Mouse (Mus musculus) stomach, embryonic 15.5 days (tissue): ENCODE results near the gene Abhd16a. TPM values are rescaled to one million over a fixed set of nuclear protein-coding genes. Genes with fewer than 3 reads are reported as not detected.
"Not testable (repeated sequence)": the region's sequence is repeated elsewhere in the genome, so short reads cannot be mapped to it uniquely, and the experiment has no call there.

Experiments used
- ATAC-seq: fragments of 200-750 bp; cut with Nextera tagmentation; 2 replicates; pipeline ENCODE4 v1.8.0; 2017; ENCODE audit warnings: low read depth, moderate number of reproducible peaks, moderate TSS enrichment; ENCODE audit not compliant: insufficient read depth, low FRiP score
- H3K27ac ChIP-seq: fragments of 300-500 bp; sonication (generic); 2 replicates; pipeline ENCODE4 v1.5.1; 2015; ENCODE audit warnings: mild to moderate bottlenecking, inconsistent platforms
- H3K27me3 ChIP-seq: fragments of 300-500 bp; sonication (generic); replicated peaks from 2 replicates; pipeline ENCODE4 v1.6.1; 2015; ENCODE audit warnings: inconsistent platforms
- H3K36me3 ChIP-seq: fragments of 300-500 bp; sonication (generic); 2 replicates; pipeline ENCODE4 v1.6.1; 2015; ENCODE audit warnings: inconsistent platforms
- H3K4me1 ChIP-seq: fragments of 300-500 bp; sonication (generic); 2 replicates; pipeline ENCODE4 v1.6.1; 2015; ENCODE audit warnings: inconsistent platforms
- H3K4me2 ChIP-seq: fragments of 300-500 bp; sonication (generic); 2 replicates; pipeline ENCODE4 v1.6.1; 2015; ENCODE audit warnings: mild to moderate bottlenecking, inconsistent platforms
- H3K4me3 ChIP-seq: fragments of 300-500 bp; sonication (generic); replicated peaks from 2 replicates; pipeline ENCODE4 v1.5.1; 2015; ENCODE audit warnings: inconsistent platforms
- H3K9ac ChIP-seq: fragments of 300-500 bp; sonication (generic); 2 replicates; pipeline ENCODE4 v1.6.1; 2015; ENCODE audit warnings: inconsistent platforms
- H3K9me3 ChIP-seq: fragments of 300-500 bp; sonication (generic); 2 replicates; pipeline ENCODE4 v1.6.1; 2016; ENCODE audit warnings: inconsistent platforms
- WGBS: fragments of 180-500 bp; shearing (Covaris S2); methylation state at CpG from one replicate; pipeline ENCODE4 v1.1.7; 2015; 5-methylcytosine and 5-hydroxymethylcytosine counted together
- polyA plus RNA-seq: library from polyadenylated mRNA; unstranded; fragments of >200 nt; fragmentation: Nextera tagmentation; extraction: Ambion mirVana; gene quantifications from 2 replicates; pipeline ENCODE4 v1.2.1, GENCODE M21; 2015

Abhd16a gene
- polyA plus RNA-seq, 1 experiment from 2014 or later: 97.8 TPM

DNA sequence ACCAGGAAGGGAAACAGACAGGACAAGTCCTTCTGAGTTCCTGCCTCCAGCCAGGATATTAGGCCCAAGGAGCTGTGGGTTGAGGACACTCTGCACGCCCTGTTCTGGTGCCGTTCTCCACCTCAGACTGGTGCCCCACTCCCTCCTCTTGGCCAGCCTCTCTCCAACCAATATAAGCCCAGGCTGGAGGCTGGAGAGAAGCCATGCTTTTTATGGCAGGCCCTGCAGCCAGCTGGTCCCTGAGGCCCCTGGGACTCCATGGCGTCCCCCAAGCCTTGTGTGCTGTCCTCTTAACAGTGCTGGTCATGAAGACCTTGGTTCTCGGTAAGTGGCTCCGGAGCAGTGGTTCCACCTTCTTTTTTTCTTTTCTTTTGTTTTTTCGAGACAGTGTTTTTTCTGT is 19.0 kb downstream of the Abhd16a start, which contains the start of gene Ly6g5c:
Gene Ly6g5c, plus strand, starts transcription at position 183 of the 400 bp plus-strand sequence.
- H3K4me2 ChIP-seq: no peak within 1 kb of the TSS
- no peak within 1 kb of the TSS for H3K27ac ChIP-seq
- H3K4me3 ChIP-seq: no peak within 1 kb of the TSS
- peaks cover 3% of the 10 kb centered on the region; the same call in 1 of the 2 replicates for H3K4me1 ChIP-seq
- ATAC-seq: no peak
- H3K9me3 ChIP-seq: no peaks in the 10 kb centered on the region
- no peaks in the 10 kb centered on the region for H3K27me3 ChIP-seq
- WGBS: 75% methylated on average over 6 of the region's 6 CpGs
- H3K9ac ChIP-seq: no peak within 1 kb of the TSS
- H3K36me3 ChIP-seq: 0 out of 2 replicates have a peak, but pooled peaks cover 2% of the 10 kb centered on the region

DNA sequence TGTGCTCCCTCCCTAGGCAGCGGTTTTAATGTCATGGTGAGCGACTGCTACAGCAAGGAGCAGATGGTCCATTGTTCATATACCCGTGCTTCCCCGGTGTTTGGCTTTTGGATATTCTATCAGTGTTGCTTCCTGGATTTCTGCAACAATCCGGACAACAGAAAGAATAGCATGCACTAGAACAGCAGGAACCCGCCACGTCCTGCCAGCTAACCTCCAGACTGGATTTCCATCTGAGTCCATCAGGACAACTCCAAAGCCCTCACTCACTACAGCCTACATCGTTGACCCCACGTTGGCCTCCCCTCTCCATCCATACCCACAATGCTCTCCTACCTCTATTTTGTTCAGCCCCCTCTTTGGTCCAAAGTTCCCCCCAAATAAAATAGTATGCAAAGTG is 22.7 kb downstream of the Abhd16a start:
- no peak overlapping the region for H3K4me3 ChIP-seq
- H3K36me3 ChIP-seq: peaks cover 7% of the 10 kb centered on the region; the same call in 1 of the 2 replicates
- no peak overlapping the region for H3K4me2 ChIP-seq
- H3K9ac ChIP-seq: no peak overlapping the region
- no peaks in the 10 kb centered on the region for H3K4me1 ChIP-seq
- ATAC-seq: no peak
- H3K27me3 ChIP-seq: no peaks in the 10 kb centered on the region
- H3K9me3 ChIP-seq: no peaks in the 10 kb centered on the region
- no peak overlapping the region for H3K27ac ChIP-seq
- 72% methylated on average over 9 of the region's 9 CpGs for WGBS

DNA sequence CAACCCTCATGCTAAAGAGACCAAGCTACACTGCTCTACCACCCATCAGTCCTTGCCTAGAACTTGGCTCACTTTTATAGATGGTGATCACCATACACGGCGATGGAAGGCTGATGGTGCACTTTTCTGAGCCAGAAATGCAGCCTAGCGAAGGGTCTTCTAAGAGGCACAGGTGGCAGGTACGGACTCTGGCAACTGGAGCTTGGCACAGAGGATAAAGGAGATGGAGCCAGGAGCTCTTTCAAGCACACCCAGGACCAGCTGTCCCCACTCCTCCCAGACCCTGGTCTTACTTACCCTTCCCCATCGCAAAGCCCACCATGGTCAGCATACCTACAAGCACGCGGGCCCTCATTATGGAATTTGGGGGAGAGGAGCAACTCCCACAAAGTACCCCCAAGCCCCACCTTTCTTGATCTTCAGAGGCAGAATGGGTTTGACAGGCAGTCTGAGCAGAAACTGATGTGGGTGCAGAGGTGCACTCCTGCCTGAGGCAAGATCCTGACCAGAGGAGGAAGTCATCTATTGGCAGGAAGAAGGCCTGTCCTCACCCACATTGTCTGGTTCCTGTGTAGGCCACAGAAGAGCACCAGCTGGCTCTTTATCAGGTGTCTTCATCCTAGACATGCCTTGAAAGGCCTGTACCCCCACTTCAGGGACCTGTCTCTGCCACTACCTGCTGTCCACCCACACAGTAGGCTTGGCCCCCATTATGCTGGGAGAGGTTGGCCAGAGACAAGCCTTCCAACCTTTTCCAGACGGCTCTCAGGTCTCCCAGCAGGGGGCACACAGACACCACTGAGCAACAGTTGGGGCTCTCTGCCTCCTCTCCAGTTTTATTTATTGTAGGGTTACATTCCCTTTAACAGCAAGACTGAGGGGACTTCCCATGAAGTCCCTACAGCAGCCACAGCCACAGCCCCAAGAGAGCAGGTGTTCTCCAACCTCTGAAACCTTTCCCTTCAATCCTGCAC is 26.3 kb downstream of the Abhd16a start, which contains the start of gene Ly6g5b:
Gene Ly6g5b, minus strand, starts transcription at position 383 of the 974 bp plus-strand sequence.
- H3K36me3 ChIP-seq: peaks cover 26% of the 10 kb centered on the region
- 83% methylated on average over 8 of the region's 8 CpGs for WGBS
- H3K27me3 ChIP-seq: no peaks in the 10 kb centered on the region
- H3K9me3 ChIP-seq: no peaks in the 10 kb centered on the region
- H3K4me3 ChIP-seq: no peak within 1 kb of the TSS
- ATAC-seq: no peak
- no peak within 1 kb of the TSS for H3K9ac ChIP-seq
- no peak within 1 kb of the TSS for H3K27ac ChIP-seq
- peaks cover 8% of the 10 kb centered on the region for H3K4me1 ChIP-seq
- H3K4me2 ChIP-seq: no peak within 1 kb of the TSS

DNA sequence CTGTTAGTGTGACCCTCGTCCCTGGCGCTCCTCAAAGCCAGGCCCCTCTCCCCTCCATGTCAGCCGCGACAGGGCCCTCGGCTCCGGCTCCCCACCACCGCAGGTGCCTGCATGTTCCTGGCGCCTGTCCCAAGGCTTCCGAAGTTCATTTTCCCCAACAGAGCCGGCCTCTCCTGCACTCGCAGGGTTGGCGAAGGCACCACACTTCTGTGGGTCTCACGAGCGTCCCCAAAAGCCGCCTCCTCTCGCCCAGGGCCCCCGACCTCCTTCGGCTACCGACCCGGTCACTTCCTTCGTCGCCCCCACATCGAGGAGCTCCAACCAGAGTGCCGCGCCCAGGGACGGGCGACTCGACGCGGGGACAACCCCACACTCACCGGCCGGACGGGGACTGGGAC is 31.7 kb downstream of the Abhd16a start:
- H3K36me3 ChIP-seq: peaks cover 22% of the 10 kb centered on the region
- no peaks in the 10 kb centered on the region for H3K9me3 ChIP-seq
- H3K27ac ChIP-seq: peak overlapping the region; percentile 80
- peak overlapping the region; percentile 88 for H3K9ac ChIP-seq
- H3K27me3 ChIP-seq: no peaks in the 10 kb centered on the region
- peak overlapping the region; percentile 82 for H3K4me3 ChIP-seq
- ATAC-seq: peak; percentile 0; the same call in 1 of the 2 replicates
- H3K4me2 ChIP-seq: peak overlapping the region; percentile 87
- under 1% methylated on average over 33 of the region's 33 CpGs for WGBS
- peaks cover 24% of the 10 kb centered on the region for H3K4me1 ChIP-seq

DNA sequence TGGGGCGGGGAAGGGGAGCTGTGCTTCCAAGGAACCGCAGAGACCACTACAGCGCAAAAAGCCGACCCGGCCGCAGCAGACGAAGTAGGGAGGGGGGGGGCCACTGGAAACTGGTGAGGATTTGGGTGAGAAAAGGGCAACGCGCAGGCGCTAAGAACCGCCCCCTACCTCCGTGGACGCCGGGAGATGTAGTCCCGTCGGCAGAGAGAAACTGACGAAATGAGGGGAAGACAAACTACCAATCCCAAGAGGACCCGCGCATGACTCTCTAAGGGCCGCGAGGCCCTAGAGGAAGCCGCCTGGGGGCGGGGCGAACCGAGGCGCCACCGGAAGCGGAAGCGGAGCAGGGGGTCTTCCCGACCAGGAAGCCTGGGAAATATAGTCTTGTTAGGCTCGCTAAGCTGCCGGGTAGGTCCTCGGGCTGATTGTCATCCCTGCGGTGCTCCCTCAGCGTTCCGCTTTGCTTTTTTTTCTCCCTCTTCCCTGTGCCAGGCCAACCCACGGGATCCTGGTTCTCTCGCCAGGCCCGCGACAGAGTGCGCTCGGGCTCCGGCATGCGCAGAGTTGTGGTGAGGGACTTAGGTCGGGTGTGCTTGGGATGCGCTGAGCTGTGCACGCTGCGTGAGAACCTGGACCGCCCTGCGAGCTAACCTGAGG is 32.2 kb downstream of the Abhd16a start, which contains the start of gene Gpank1:
Gene Gpank1, plus strand, starts transcription at position 313 of the 657 bp plus-strand sequence.
- Histone ChIP-seq H3K27ac (peak within 1 kb of the TSS; percentile 91), H3K4me1 (peaks cover 24% of the 10 kb centered on the region), H3K27me3 (no peaks in the 10 kb centered on the region), H3K9ac (peak within 1 kb of the TSS; percentile 88), H3K4me2 (peak within 1 kb of the TSS; percentile 91), H3K4me3 (peak within 1 kb of the TSS; percentile 82), H3K9me3 (no peaks in the 10 kb centered on the region), H3K36me3 (peaks cover 19% of the 10 kb centered on the region)
- peak; percentile 96 for ATAC-seq
- WGBS: under 1% methylated on average over 50 of the region's 50 CpGs

DNA sequence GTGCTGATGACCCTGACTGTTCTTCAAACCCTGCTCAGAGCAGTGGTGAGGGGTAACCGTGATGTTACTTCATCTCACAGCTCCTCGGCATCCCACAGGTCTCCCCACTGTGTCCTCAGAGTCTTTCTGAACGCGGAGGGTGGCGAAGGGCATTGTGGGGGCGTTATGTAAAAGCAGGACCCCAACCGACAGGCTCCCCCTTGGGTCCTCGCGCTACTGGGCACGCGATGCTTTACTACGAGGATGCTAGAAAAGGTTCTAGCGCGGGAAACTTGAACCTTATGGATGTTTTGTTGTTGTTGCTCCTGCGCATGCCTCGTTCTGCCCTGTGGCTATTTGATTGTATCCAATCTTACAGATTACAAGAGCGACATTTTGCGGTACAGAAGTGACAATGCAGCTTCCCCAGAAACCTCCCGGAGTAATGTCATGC is 32.8 kb downstream of the Abhd16a start, which contains the start of gene Csnk2b:
Gene Csnk2b, minus strand, starts transcription at position 183 of the 433 bp plus-strand sequence.
- Histone ChIP-seq H3K9ac (peak within 1 kb of the TSS; percentile 88), H3K9me3 (no peaks in the 10 kb centered on the region), H3K4me2 (peak within 1 kb of the TSS; percentile 91), H3K27me3 (no peaks in the 10 kb centered on the region), H3K36me3 (peaks cover 19% of the 10 kb centered on the region), H3K4me1 (peaks cover 28% of the 10 kb centered on the region), H3K4me3 (peak within 1 kb of the TSS; percentile 82), H3K27ac (peak within 1 kb of the TSS; percentile 91)
- no peak for ATAC-seq
- under 1% methylated on average over 19 of the region's 19 CpGs for WGBS

DNA sequence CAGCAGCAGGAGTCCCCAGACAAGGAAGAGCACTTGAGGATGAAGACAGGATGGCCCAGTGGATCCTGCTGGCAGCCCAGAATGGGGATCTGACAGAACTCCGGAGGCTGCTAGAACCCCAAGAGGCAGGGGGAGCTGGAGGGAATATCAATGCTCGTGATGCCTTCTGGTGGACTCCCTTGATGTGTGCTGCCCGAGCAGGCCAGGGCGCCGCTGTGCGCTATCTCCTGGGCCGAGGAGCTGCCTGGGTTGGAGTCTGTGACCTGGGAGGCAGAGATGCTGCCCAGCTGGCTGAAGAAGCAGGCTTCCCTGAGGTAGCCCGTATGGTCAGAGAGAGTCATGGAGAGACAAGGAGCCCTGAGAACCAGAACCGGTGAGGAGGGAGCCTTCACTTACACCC is 34.2 kb downstream of the Abhd16a start:
- not testable (repeated sequence) for H3K9ac ChIP-seq
- 90% methylated on average over 9 of the region's 9 CpGs for WGBS

DNA sequence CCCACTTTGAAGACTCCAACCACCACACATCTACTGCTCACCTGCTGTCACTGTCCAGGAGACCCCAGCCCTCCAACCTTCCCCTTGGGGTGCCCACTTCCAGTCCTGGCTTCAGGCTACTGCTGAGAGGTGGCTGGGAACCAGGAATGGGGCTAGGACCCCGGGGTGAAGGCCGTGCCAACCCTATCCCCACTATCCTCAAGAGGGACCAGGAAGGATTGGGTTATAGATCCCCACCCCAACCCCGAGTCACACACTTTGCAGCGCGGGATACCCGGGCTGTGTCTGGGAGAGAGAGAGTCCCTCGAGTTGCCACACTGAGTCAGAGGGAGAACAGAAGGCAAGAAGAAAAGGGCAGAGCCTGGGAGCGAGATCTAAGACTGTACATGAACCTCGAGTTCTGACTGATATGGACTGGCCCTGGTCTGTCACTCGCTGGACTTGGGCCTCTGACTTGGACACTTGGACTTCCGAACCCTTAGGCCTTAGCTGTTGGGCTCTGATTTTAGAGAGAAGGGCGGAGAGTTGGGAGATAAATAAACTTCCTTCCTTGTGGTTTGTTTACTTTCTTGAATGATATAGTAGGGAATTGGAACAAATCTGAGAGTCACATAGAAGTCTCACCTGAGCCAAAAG is 35.3 kb downstream of the Abhd16a start:
- H3K27ac ChIP-seq, H3K9me3 ChIP-seq, H3K4me3 ChIP-seq, H3K36me3 ChIP-seq, H3K27me3 ChIP-seq, ATAC-seq, H3K4me2 ChIP-seq, H3K9ac ChIP-seq: not testable (repeated sequence)
- 88% methylated on average over 12 of the region's 12 CpGs for WGBS
- peaks cover 38% of the 10 kb centered on the region for H3K4me1 ChIP-seq

More for the DNA sequence above, 34.2 kb downstream of the Abhd16a start:
- not testable (repeated sequence) for H3K36me3 ChIP-seq, ATAC-seq, H3K4me3 ChIP-seq, H3K9me3 ChIP-seq, H3K27ac ChIP-seq, H3K4me2 ChIP-seq, H3K27me3 ChIP-seq
- peaks cover 38% of the 10 kb centered on the region for H3K4me1 ChIP-seq

DNA sequence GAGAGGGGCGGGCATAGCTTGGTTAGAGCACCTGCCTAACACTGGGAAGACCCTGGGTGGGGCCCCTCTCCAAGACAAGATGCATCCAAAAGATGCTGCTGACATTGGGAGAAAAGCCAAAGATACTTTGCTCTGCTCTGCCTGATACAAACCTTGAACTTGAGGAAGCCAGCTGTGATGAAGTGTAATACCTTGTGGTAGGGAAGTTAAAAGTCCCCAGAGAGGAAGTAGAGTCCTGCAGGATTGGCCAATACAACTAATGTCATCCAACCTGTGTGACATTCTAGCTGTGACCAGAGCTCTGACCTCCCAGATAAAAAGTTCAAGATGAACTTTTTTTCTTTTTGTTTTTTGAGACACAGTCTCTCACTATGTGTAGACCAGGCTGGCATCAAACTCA is 36.0 kb downstream of the Abhd16a start:
- 90% methylated on average over 1 of the region's 1 CpGs for WGBS
- peak overlapping the region; percentile 88; the same call in 1 of the 2 replicates for H3K27ac ChIP-seq
- H3K36me3 ChIP-seq: peaks cover 2% of the 10 kb centered on the region
- no peak for ATAC-seq
- no peaks in the 10 kb centered on the region for H3K27me3 ChIP-seq
- H3K9me3 ChIP-seq: no peaks in the 10 kb centered on the region
- H3K9ac ChIP-seq: no peak overlapping the region
- H3K4me1 ChIP-seq: peaks cover 33% of the 10 kb centered on the region
- H3K4me2 ChIP-seq: peak overlapping the region; percentile 67; the same call in 1 of the 2 replicates
- H3K4me3 ChIP-seq: no peak overlapping the region

DNA sequence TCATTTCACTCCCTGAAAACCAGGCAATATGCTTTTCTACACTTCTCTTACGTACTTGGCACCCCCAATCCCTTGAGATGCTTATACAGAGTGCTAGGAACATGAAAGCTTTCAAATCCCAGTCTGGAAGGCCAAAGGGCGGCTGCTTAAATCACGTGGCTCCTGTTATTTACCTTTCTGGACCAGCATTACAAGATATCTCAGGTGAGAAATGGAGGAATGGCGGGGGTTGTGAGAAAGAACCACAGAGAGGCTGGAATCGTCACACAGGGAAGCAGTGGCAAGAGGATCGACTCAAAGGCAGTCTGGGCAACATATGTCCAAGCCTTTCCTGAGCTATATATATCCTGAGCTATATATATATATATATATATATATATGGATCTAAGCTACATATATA is 36.5 kb downstream of the Abhd16a start:
- Histone ChIP-seq H3K4me2 (peak overlapping the region; percentile 67), H3K27me3 (no peaks in the 10 kb centered on the region), H3K4me1 (peaks cover 28% of the 10 kb centered on the region), H3K9me3 (no peaks in the 10 kb centered on the region), H3K4me3 (peak overlapping the region; percentile 58), H3K9ac (peak overlapping the region; percentile 53; the same call in 1 of the 2 replicates), H3K36me3 (peaks cover 5% of the 10 kb centered on the region), H3K27ac (peak overlapping the region; percentile 88)
- WGBS: 20% methylated on average over 6 of the region's 6 CpGs
- no peak for ATAC-seq

DNA sequence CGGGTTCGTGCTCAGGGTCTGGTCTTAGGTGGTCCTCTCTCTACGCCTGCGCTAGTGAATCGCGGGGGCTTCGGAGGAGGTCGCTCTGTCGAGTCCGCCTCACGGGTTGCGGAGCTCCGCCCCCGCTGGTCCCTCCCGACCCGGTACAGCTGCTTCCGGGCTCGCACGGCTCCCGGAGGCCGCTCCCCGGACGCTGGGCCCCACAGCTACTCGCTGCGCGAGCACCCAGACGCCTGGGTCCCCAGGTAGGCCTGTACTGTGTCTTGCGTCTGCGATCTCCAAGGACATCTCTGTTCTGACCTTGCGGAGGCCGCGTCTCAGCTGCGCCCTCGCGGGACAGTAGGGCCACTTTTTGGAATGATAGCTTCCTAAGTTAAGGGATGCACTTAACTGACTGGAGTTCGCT is 37.1 kb downstream of the Abhd16a start, which contains the start of gene D17H6S53E:
Gene D17H6S53E, plus strand, starts transcription at position 168 of the 406 bp plus-strand sequence.
- no peaks in the 10 kb centered on the region for H3K27me3 ChIP-seq
- H3K9ac ChIP-seq: peak within 1 kb of the TSS; percentile 53
- H3K4me1 ChIP-seq: peaks cover 27% of the 10 kb centered on the region
- H3K4me3 ChIP-seq: peak within 1 kb of the TSS; percentile 58
- H3K4me2 ChIP-seq: peak within 1 kb of the TSS; percentile 67
- peaks cover 5% of the 10 kb centered on the region for H3K36me3 ChIP-seq
- H3K9me3 ChIP-seq: no peaks in the 10 kb centered on the region
- H3K27ac ChIP-seq: peak within 1 kb of the TSS; percentile 88
- peak; percentile 63 for ATAC-seq
- WGBS: under 1% methylated on average over 36 of the region's 36 CpGs
